Mouse (Mus musculus): Measurements from ENCODE around the gene Scamp5.

Scamp5 gene

DNA sequence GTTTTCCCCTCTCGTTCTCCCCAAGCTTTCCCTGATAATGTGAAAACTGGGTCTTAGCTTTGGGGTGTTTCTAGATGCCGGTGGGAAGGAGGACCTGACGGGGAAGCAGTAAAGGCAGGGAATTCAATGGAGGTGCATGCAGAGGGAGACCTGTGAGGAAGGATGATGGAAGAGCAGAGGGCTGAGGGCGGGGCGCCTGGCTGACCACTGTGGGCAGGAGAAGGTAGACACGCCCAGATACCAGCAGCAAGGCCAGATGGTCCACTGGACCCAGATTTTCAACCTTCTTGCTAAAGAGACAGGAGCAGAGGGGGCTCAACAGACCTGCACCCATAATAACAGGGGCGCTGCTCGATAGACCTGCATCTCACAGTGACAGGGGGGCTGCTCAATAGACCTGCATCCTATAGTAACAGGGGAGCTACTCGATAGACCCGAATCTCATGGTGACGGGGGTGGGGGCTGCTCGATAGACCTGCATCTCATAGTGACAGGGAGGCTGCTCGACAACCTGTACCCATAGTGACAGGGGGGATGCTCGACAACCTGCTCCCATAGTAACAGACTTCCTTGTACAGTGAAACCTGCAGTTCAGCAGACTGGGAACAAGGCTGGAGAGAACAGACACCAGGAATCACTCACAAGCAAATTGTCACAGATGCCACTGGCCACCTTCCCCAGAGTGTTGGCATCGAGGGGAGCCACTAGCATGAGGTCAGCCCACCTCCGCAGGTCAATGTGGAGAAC, 48.2 kb downstream of the Scamp5 start:
- DNase-seq (ENCODE audit: low spot score): no peak

DNA sequence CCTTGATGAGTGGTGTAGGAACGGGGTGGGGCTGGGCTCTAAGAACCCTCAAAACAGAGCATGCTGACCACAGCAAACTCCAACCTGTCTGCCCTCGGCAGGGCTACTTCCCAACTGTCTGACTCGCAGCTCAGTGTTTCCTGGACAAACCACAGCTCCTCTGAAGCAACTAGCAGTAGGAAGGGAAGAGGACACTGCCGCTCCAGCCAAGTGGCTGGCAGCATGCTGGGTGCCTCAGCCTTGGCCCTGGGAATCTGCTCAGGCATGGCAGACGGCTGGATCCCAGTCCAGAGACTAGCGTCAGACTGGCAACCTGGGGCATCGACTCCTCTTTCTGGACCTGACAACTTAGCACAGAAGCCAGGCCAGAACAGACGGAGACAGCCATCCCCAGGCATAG, 50.5 kb downstream of the Scamp5 start:
- no peak for DNase-seq (ENCODE audit: low spot score)

DNA sequence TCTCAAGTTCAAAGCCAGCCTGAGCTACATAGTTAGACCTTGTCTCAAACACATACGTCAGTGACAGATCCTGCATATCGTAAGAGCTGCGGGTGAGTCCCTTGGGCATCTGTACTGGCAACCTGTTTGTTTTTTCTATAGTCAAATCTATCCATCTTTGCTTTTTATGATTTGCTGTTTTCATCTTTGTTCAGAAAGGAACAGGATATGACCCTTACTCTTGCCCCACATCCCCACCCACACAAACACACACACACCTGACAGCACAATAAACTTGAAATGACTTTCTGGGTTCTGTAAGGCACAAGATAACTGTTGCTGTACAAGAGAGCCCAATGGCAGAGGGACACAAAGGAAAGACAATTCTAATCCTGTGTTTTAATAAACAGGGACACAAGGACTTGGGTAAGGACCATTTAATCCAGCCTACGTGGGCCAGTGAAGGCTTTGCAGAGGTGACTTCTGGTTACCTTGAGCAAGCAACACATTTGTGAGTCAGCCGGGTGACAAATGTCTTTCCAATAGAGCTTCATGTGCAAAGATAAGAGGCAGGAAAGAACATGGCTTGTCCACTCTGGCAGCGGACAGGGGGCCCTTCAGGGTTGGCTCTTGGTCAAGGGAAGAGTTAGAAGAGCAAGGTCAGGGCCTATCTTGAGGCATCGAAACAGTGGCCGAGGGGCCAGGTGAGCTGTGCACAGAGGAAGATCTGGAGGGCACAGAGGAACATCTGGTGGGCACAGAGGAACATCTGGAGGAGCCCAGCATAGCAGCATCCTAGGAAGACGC, 60.5 kb downstream of the Scamp5 start:
- DNase-seq (ENCODE audit: low spot score): no peak

DNA sequence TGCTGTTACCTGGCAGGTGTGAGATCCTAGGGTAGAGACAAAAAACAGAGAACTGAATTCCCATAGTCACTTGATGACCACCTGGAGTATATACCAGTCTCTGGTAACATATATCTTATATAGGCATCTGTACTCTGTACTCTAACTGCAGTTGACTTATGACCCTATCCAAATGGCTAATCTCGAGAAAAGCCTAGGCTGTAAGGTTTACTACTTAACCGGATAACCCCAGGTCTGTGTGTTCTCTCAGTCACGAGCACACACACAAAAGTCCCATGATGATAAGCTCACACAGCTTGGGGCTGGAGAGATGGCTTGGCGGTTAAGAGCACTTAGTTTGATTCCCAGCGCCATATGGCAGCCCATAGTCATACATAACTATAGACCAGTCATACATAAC, 61.5 kb downstream of the Scamp5 start:
- no peak for DNase-seq (ENCODE audit: low spot score)

DNA sequence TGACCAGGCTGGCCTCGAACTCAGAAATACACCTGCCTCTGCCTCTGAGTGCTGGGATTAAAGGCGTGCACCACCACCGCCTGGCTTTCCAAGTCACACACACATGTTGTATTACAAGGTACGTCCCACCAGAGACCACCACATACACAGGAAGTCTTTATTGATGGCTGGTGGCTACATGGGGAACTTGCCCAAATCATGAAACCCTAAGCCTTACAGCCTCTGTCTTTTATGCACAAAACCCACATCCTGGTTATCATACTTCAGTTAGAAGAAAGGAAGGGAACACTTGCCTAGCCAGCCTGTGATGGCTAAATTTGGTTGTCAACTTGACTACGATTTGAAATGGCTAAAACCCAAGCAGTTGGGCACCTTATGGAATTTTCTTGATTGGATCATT, 63.8 kb downstream of the Scamp5 start:
- no peak for DNase-seq (ENCODE audit: low spot score)

DNA sequence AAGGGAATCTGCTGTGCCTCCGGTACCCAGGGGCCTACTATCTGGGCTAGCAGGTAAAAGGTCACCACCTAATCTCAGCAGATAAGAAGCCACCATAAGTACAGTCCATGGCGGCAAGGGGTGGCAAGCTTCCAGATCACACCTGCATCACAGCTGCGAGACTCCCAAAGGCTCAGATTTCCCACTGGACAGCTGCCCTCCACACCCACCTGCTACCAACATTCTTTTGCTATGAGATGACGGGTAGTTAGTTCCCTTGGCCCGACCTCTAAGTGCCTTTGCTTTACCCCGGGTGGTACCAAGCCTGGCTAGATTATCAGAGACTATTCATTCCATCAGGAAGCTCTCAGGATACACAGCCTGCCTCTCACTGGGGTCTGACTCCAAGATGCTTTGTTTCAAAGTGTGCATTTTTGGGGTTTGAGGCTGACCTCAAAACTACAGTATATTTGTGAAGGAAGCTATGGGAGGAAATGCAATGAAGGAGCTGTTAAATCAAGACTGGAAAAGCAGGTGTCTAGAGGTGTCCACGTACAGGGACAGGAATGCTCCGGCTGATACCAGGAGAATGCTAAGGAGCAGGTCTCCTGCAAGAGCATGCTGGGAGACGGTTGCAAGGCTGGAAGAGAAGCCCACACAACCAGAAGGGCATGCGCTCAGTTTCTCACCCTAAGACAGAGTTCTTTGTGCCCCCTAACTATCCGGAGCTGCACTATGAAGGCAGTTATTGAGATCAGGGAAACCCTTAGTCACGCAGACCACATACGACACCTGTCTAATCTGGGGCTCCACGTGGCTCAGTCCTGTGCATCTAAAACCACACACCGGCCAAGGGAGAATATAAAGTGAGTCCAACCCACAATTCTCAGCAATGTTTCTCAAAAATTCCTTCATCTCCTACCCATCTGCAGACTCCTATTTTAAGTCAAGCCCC, 65.3 kb downstream of the Scamp5 start:
- DNase-seq (ENCODE audit: low spot score): no peak

DNA sequence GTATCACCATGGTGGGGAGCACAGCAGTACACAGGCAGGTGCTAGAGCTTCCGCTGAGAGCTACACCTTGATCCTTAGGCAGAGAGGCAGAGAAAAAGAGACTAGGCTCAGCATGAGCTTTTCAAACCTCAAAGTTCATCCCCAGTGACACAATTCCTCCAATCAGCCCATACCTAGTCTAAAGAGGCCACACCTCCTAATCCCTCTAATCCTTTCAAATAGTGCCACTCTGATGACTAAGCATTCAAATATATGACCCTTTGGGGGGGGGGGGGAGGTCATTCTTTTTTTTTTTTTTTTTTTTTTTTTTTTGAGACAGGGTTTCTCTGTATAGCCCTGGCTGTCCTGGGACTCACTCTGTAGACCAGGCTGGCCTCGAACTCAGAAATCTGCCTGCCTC, 69.1 kb downstream of the Scamp5 start:
- no peak for DNase-seq (ENCODE audit: low spot score)

DNA sequence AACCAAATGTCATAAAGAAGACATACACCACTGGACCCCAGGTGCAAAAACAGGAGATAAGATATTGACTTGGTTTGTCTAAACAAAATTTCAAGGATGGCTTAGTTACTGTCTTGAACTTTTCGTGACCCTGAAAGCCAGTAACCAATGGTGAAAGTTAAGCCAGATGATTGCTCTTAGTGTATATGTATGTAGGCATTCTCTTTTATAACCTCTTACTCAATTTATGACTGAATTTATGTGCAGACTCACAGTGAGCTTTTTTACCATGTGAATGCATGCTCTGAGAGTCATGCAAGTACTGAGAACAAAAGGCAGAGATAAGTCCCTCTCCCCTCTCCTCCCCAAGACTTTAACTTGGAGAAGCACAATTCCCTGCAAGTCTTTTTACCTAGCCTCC, 75.0 kb downstream of the Scamp5 start:
- DNase-seq (ENCODE audit: low spot score): no peak
